Mouse (Mus musculus) ES-E14 (cell line): ENCODE results near the gene Krtap5-2.

Experiments used
- CHD2 ChIP-seq: IDR thresholded peaks from 2 replicates; pipeline ENCODE4 v1.6.1; 2014; ENCODE audit warnings: mild to moderate bottlenecking, low read depth, low read length, inconsistent platforms
- ZNF384 ChIP-seq: IDR thresholded peaks from 2 replicates; pipeline ENCODE4 v1.6.1; 2012; ENCODE audit warnings: low read depth, low read length, inconsistent platforms

DNA sequence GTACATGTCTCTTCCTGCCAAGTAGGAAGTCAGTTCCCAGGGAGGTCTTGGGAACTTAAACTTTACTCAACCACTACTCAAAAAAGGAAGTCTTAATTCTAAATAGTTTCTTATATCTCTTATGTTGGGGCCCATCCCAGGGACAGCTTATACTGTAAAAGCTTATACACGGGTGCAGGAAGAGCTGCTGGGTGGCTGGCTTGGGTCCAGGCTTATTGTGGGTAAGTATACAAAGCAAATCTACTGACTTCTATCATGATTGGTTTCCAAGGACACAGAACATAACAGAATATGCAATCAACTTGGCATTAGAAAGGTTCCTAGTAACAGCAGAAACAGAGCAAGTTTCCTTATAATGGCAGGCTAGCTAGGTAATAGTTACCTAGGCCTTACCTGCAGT lies 20.5 kb downstream of the Krtap5-2 start:
- no peak for TF ChIP-seq ZNF384
- TF ChIP-seq CHD2 = no peak
